8 mouse cellular contexts compared by ENCODE assay signal in the genomic region with DNA sequence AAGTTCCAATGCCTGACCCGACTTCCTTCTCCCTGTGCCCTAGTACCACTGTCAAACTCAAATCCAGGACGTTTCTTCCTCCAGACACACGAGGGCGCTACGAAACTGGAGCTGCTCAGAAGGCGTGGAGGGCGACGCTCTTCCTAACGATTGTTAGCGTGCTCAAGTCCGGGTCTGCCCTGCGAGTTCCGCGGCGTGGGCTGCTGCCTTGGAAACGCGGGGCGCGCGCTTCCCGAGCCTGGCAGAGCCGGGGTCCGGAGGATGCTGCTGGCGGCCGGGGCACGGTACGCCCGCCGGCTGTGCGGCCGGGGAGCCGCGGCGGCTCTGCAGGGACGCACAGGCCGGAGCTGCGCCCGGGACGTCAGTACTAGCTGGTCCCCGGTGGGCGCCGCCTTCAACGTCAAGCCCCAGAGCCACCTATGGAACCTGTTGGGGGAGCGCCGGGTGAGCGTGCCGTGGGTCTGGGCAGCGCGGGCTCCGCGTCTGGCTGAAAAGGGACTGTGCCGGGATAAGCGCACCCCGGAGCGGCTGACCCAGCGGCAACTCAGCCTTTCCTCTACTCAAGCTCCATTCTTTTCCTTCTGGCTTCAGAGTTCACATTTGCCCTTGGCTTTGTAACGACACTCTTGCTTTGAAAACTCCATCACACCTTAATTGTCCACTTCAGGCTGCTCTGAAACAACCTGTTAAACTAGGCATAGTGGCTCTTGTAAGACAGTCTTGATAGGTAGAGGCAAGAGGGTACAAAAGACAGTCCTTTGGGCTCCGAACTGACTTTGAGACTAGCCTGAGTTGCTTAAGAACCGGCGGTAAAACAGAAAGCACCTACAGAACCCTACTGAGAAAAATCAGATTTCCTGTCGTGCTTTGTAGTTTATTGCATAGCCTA. TPM values are rescaled to one million over a fixed set of nuclear protein-coding genes. Genes with fewer than 3 reads are reported as not detected.
DNase-seq lines count a peak whose midpoint lies in the region; ATAC-seq lines count a peak whose summit lies in the region.

A gene (plus strand): TSS at position 147 of the 889 bp plus-strand sequence.

- H3K27me3 ChIP-seq in heart, embryonic 14.5 days (ENCODE audit: control insufficient read depth, insufficient read depth, low read length), result no peaks in the 10 kb centered on the region
- H3K27me3 ChIP-seq in liver, embryonic 13.5 days, result 0 out of 2 replicates have a peak, but pooled peaks cover 4% of the 10 kb centered on the region
- no peaks in the 10 kb centered on the region for H3K27me3 ChIP-seq in stomach, embryonic 16.5 days (ENCODE audit: control insufficient read depth, insufficient read depth, low read length)

- peaks cover 10% of the 10 kb centered on the region; the same call in 1 of the 2 replicates for H3K36me3 ChIP-seq in heart, embryonic 14.5 days (ENCODE audit: control insufficient read depth, insufficient read depth, low read length)
- H3K36me3 ChIP-seq in liver, embryonic 13.5 days, result no peaks in the 10 kb centered on the region
- no peaks in the 10 kb centered on the region for H3K36me3 ChIP-seq in stomach, embryonic 16.5 days (ENCODE audit: control insufficient read depth, insufficient read depth, low read length)

- ATAC-seq in CD4-positive, CD25-positive, alpha-beta regulatory T cell, adult 4 months, result peak; percentile 92
- peak; percentile 68 for ATAC-seq in heart, embryonic 14.5 days (ENCODE audit: insufficient number of reproducible peaks, insufficient read depth, low FRiP score, low read depth)
- peak; percentile 85 for ATAC-seq in liver, embryonic 13.5 days (ENCODE audit: low read depth)
- peak; percentile 89 for ATAC-seq in stomach, embryonic 16.5 days (ENCODE audit: insufficient read depth, low FRiP score)

- H3K27ac ChIP-seq in heart, embryonic 14.5 days (replicated peaks in 1 of 2; ENCODE audit: control insufficient read depth in 1 of 2, insufficient read depth in 1 of 2, low read depth in 2 of 2, low read length in 2 of 2), result peak within 1 kb of the TSS in 1 of 2 experiments; percentile 59; a peak in 1 of 4 replicates
- H3K27ac ChIP-seq in liver, embryonic 13.5 days, result peak within 1 kb of the TSS; percentile 19; the same call in 1 of the 2 replicates
- peak within 1 kb of the TSS; percentile 46 for H3K27ac ChIP-seq in stomach, embryonic 16.5 days (ENCODE audit: low read length)

- under 1% methylated on average over 49 of the region's 61 CpGs for WGBS in heart, embryonic 14.5 days
- 1% methylated on average over 60 of the region's 61 CpGs for WGBS in liver, embryonic 13.5 days (ENCODE audit: insufficient replicate concordance)
- WGBS in stomach, embryonic 16.5 days, result under 1% methylated on average over 61 of the region's 61 CpGs

- H3K4me2 ChIP-seq in heart, embryonic 14.5 days (ENCODE audit: low read length), result peak within 1 kb of the TSS; percentile 80
- H3K4me2 ChIP-seq in liver, embryonic 13.5 days, result peak within 1 kb of the TSS; percentile 80
- H3K4me2 ChIP-seq in stomach, embryonic 16.5 days (ENCODE audit: low read depth, low read length), result peak within 1 kb of the TSS; percentile 93

- no peaks in the 10 kb centered on the region for H3K9me3 ChIP-seq in heart, embryonic 14.5 days (ENCODE audit: control insufficient read depth, low read length)
- H3K9me3 ChIP-seq in liver, embryonic 13.5 days (replicated peaks), result no peaks in the 10 kb centered on the region
- no peaks in the 10 kb centered on the region for H3K9me3 ChIP-seq in stomach, embryonic 16.5 days (replicated peaks; ENCODE audit: control insufficient read depth, low read length)

- H3K9ac ChIP-seq in heart, embryonic 14.5 days (ENCODE audit: low read length), result peak within 1 kb of the TSS; percentile 82
- peak within 1 kb of the TSS; percentile 82 for H3K9ac ChIP-seq in liver, embryonic 13.5 days
- H3K9ac ChIP-seq in stomach, embryonic 16.5 days (ENCODE audit: low read length), result peak within 1 kb of the TSS; percentile 90

- DNase-seq in c-Kit-negative CD71-positive TER-119-positive erythroid progenitor cells, embryonic 14.5 days (ENCODE audit: low read depth, low spot score), result peak; percentile 71
- peak; percentile 68 for DNase-seq in fibroblast of lung, adult 2 months (ENCODE audit: low read depth)
- peak; percentile 91 for DNase-seq in kidney, postnatal 14 days
- peak; percentile 75 for DNase-seq in liver, embryonic 13.5 days
- DNase-seq in neural tube, embryonic 10.5 days (ENCODE audit: extremely low spot score, low spot score), result peak; percentile 90

- H3K4me1 ChIP-seq in heart, embryonic 14.5 days (ENCODE audit: control insufficient read depth in 2 of 2, insufficient read depth in 2 of 2, low read length in 2 of 2), result peaks cover 0 to 8% of the 10 kb centered on the region in 2 experiments; a peak in 1 of 4 replicates
- peaks cover 16% of the 10 kb centered on the region for H3K4me1 ChIP-seq in liver, embryonic 13.5 days (replicated peaks)
- H3K4me1 ChIP-seq in stomach, embryonic 16.5 days (ENCODE audit: control insufficient read depth, insufficient read depth, low read length), result no peaks in the 10 kb centered on the region

- peak within 1 kb of the TSS; percentile 80 to 86 for H3K4me3 ChIP-seq in heart, embryonic 14.5 days (ENCODE audit: control insufficient read depth in 1 of 2, insufficient read depth in 1 of 2, low read depth in 1 of 2, low read length in 2 of 2)
- H3K4me3 ChIP-seq in liver, embryonic 13.5 days (replicated peaks), result peak within 1 kb of the TSS; percentile 84
- H3K4me3 ChIP-seq in stomach, embryonic 16.5 days (replicated peaks; ENCODE audit: low read length), result peak within 1 kb of the TSS; percentile 85

RNA-seq across cellular contexts. Expression of the gene that starts here (rescaled TPM):
- polyA plus RNA-seq in CD4-positive, CD25-positive, alpha-beta regulatory T cell, adult 4 months (2017; shearing (Covaris generic)), result 1 to 10 TPM; 1.6 to 1.8 TPM
- polyA plus RNA-seq in heart, embryonic 14.5 days (2014; fragmentation: Nextera tagmentation; extraction: Ambion mirVana), result 33.4 and 37.3 TPM in 2 replicates
- polyA plus RNA-seq in liver, embryonic 13.5 days (2015; fragmentation: Nextera tagmentation; extraction: Ambion mirVana), result 13.5 and 16.3 TPM in 2 replicates
- polyA plus RNA-seq in stomach, embryonic 16.5 days (2015; fragmentation: Nextera tagmentation; extraction: Ambion mirVana), result 17.7 and 18.8 TPM in 2 replicates
